Comparison of ENCODE assay signal across 27 mouse cellular contexts in the genomic region with DNA sequence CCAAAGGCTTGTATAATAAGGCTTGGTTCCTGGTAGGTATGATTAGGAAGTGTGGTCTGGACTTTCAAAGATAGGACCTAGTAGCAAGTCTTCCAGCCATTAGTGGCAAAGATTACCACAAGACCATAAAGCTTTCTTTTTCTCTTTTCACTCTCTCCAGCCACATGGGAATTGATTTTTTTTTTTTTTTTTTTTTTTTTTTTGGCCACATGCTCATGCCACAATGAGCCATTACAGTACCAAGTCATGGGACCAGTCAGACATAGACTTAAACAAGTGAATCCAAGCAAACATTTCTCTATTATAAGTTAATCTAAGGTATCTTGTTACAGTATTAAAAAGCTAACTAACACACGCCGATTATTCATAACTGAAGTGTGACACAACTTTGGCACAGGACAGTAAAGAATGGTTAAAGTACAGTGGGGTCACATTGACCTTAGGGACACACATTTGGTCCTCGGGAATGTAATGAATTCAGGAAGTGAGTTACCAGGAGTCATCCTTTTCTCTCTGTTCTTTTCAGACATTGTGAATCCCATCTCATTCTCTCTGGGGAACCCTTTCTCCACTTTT.
"Had no signal": no experiment of that assay in that cellular context is flagged by ENCODE, and none has a peak within 500 bp of the region (broad histone marks: within the 10 kb centered on the region; RNA-seq: fewer than 3 reads in every experiment).

No protein-coding gene starts in this region.

- H3K9ac ChIP-seq: heart, embryonic 13.5 days; heart, embryonic 15.5 days; hindbrain, embryonic 13.5 days; hindbrain, embryonic 15.5 days; kidney, embryonic 15.5 days; limb, embryonic 13.5 days; limb, embryonic 15.5 days; liver, embryonic 12.5 days; liver, embryonic 14.5 days had no signal

- H3K27ac ChIP-seq: gastrocnemius, adult 2 months; heart, embryonic 13.5 days; heart, embryonic 15.5 days; hindbrain, embryonic 13.5 days; hindbrain, embryonic 15.5 days; hindbrain, postnatal 0 days; kidney, embryonic 15.5 days; kidney, postnatal 0 days; limb, embryonic 13.5 days; limb, embryonic 15.5 days; liver, embryonic 12.5 days; liver, embryonic 14.5 days had no signal

- H3K4me1 ChIP-seq: heart, embryonic 13.5 days; heart, embryonic 15.5 days; hindbrain, embryonic 15.5 days; kidney, embryonic 15.5 days; limb, embryonic 13.5 days; limb, embryonic 15.5 days had no signal

- ATAC-seq: hindbrain, postnatal 0 days; intestine, embryonic 16.5 days; liver, embryonic 12.5 days had no signal

- H3K9me3 ChIP-seq: heart, embryonic 13.5 days; heart, embryonic 15.5 days; hindbrain, embryonic 13.5 days; hindbrain, embryonic 15.5 days; kidney, embryonic 15.5 days; limb, embryonic 13.5 days; limb, embryonic 15.5 days; liver, embryonic 12.5 days had no signal

- H3K36me3 ChIP-seq: heart, embryonic 13.5 days; heart, embryonic 15.5 days; hindbrain, embryonic 13.5 days; hindbrain, embryonic 15.5 days; kidney, embryonic 15.5 days; limb, embryonic 13.5 days; limb, embryonic 15.5 days; liver, embryonic 12.5 days had no signal

- DNase-seq: gastrocnemius, adult 2 months; gastrocnemius, postnatal 14 days; gastrocnemius, postnatal 36 days; heart, adult 18-20 months; heart, postnatal 14 days; heart, postnatal 36 days; kidney, adult 11 months; kidney, adult 2 months; kidney, adult 9 months; kidney, postnatal 14 days; kidney, postnatal 4 days; layer of hippocampus, adult 9-11 months; layer of hippocampus, postnatal 36 days; left cerebral cortex, postnatal 4 days had no signal

- H3K4me3 ChIP-seq: gastrocnemius, adult 2 months; heart, embryonic 13.5 days; heart, embryonic 15.5 days; hindbrain, embryonic 13.5 days; hindbrain, embryonic 15.5 days; kidney, embryonic 15.5 days; limb, embryonic 13.5 days; limb, embryonic 15.5 days; liver, embryonic 12.5 days had no signal

- H3K4me2 ChIP-seq: heart, embryonic 11.5 days; heart, embryonic 13.5 days; heart, embryonic 15.5 days; hindbrain, embryonic 13.5 days; hindbrain, embryonic 15.5 days; kidney, embryonic 15.5 days; limb, embryonic 13.5 days; limb, embryonic 15.5 days; liver, embryonic 12.5 days had no signal

- H3K27me3 ChIP-seq: heart, embryonic 13.5 days; heart, embryonic 15.5 days; hindbrain, embryonic 13.5 days; hindbrain, embryonic 15.5 days; kidney, embryonic 15.5 days; limb, embryonic 13.5 days; limb, embryonic 15.5 days; liver, embryonic 12.5 days had no signal
